Mouse (Mus musculus): ENCODE results near the gene Kazald1. TPM values are rescaled to one million over a fixed set of nuclear protein-coding genes. Genes with fewer than 3 reads are reported as not detected.
A peak's percentile ranks its signal among the peaks of the same experiment; 100 is the strongest.

Gene Kazald1
- polyA plus RNA-seq, 1 experiment from 2014 or later = 11.2 TPM

DNA sequence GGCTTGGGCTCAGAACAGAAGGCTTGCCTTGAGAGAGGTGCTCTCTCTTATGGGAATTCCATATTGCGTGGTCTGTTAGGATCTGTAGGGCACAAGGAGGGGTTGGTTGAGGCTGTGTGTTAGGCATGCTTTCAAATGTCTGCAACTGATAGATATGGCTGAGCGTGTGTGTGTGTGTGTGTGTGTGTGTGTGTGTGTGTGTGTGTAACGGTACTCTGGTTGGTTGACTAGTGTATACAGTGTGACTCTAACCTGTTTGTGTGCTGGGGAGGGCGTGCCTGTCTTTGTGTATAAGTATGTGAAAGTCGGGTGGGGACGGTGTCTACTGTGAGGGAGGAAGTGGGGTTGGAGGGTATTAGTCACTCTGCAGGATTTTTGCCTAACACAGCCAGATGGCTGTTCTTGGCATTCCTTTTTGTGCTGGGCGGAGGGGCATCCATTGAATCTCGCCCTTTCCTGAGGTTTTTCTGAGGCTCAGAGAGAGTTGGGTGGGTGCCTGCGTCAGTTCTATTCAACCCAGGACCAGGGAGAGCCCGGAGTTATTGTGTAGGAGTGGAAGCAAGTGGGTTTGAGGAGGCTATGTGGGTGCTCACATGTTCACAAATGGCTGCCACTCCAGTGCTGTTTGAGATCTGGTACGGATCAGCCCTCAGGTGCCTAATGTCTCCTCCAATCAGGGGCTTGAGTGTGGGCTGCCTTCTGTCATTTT lies 27.0 kb upstream of the Kazald1 start:
- H3K27ac ChIP-seq (ENCODE audit: low read length) = peak overlapping the region; percentile 99
- H3K36me3 ChIP-seq (ENCODE audit: insufficient read depth, low read length) = peaks cover 11% of the 10 kb centered on the region; the same call in 1 of the 2 replicates
- TF ChIP-seq EP300 (IDR thresholded peaks at IDR 0.05) (peak; percentile 69), CTCF (IDR thresholded peaks at IDR 0.05) (0 out of 2 replicates have a peak, but pooled peaks have one; percentile 5)
- peak overlapping the region; percentile 67 for H3K4me2 ChIP-seq (replicated peaks; ENCODE audit: low read depth, low read length)
- peak overlapping the region; percentile 57 for H3K4me3 ChIP-seq (ENCODE audit: low read depth, low read length)
- peaks cover 7% of the 10 kb centered on the region for H3K4me1 ChIP-seq (ENCODE audit: insufficient read depth, low read depth, low read length)
- ATAC-seq (peak; percentile 89), DNase-seq (ENCODE audit: low spot score) (peak; percentile 98)
- H3K27me3 ChIP-seq (replicated peaks; ENCODE audit: insufficient read depth, low read length) = peaks cover 17% of the 10 kb centered on the region; the same call in 1 of the 2 replicates
- 6% methylated on average over 11 of the region's 11 CpGs for WGBS
- no peaks in the 10 kb centered on the region for H3K9me3 ChIP-seq (ENCODE audit: low read length)
- H3K9ac ChIP-seq (replicated peaks; ENCODE audit: low read depth) = peak overlapping the region; percentile 65

DNA sequence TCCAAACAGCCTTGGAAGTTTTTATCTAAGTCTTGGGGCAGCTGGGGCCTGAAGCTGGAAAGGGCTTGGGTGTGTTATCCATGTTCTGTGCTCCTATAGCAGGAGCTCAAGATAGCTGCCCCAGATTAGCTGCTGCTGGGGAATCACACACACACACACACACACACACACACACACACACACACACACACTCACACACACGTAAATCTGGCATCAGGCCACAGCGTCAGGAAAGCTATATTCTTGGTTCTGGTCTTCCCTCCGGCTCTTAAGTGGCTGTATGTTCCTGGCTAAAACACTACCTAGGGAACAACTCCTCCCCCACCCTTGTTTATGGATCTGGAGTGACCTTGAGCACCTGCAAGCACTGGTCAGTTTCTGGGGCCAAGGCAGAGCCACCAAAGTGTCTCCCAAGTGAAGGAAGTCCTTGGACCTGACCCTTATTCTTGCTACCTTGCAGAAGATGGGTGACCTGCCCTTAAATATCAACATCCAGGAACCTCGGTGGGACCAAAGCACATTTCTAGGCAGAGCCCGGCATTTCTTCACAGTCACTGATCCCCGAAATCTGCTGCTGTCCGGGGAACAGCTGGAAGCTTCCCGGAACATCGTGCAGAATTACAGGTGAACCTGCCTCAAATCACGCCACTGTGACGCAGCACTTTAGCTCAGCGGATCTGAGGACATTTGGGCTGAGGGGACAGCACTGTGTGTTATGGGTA lies 26.2 kb upstream of the Kazald1 start:
- Histone ChIP-seq H3K27ac (ENCODE audit: low read length) (peak overlapping the region; percentile 99), H3K9me3 (ENCODE audit: low read length) (no peaks in the 10 kb centered on the region), H3K36me3 (ENCODE audit: insufficient read depth, low read length) (peaks cover 11% of the 10 kb centered on the region; the same call in 1 of the 2 replicates), H3K4me1 (ENCODE audit: insufficient read depth, low read depth, low read length) (peaks cover 7% of the 10 kb centered on the region), H3K4me2 (replicated peaks; ENCODE audit: low read depth, low read length) (peak overlapping the region; percentile 67), H3K4me3 (ENCODE audit: low read depth, low read length) (peak overlapping the region; percentile 57), H3K27me3 (replicated peaks; ENCODE audit: insufficient read depth, low read length) (peaks cover 17% of the 10 kb centered on the region; the same call in 1 of the 2 replicates), H3K9ac (replicated peaks; ENCODE audit: low read depth) (peak overlapping the region; percentile 65)
- no peak for TF ChIP-seq CTCF (IDR thresholded peaks at IDR 0.05)
- 78% methylated on average over 12 of the region's 12 CpGs for WGBS
- DNase-seq (ENCODE audit: low spot score) (peak; percentile 16), ATAC-seq (no peak)

DNA sequence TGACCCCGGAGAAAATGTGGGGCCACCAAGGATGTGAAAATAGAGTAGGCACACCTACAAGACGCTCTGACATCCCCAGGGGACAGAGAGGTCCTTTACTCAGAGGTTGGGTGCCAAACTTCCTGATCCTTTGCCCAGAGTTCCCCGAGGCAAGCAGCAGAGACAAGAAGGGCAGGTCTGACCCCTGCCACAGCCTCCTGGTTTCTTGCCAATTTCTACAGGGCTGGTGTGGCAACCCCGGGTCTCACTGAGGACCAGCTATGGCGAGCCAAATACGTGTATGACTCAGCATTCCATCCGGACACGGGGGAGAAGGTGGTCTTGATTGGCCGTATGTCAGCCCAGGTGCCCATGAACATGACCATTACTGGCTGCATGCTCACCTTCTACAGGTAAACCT lies 25.5 kb upstream of the Kazald1 start:
- Histone ChIP-seq H3K36me3 (ENCODE audit: insufficient read depth, low read length) (peaks cover 11% of the 10 kb centered on the region; the same call in 1 of the 2 replicates), H3K4me1 (ENCODE audit: insufficient read depth, low read depth, low read length) (peaks cover 7% of the 10 kb centered on the region), H3K4me2 (replicated peaks; ENCODE audit: low read depth, low read length) (no peak overlapping the region), H3K27me3 (replicated peaks; ENCODE audit: insufficient read depth, low read length) (peaks cover 15% of the 10 kb centered on the region; the same call in 1 of the 2 replicates), H3K4me3 (ENCODE audit: low read depth, low read length) (no peak overlapping the region), H3K9ac (replicated peaks; ENCODE audit: low read depth) (no peak overlapping the region), H3K9me3 (ENCODE audit: low read length) (no peaks in the 10 kb centered on the region), H3K27ac (ENCODE audit: low read length) (peak overlapping the region; percentile 99; the same call in 1 of the 2 replicates)
- WGBS = 66% methylated on average over 9 of the region's 9 CpGs
- DNase-seq (ENCODE audit: low spot score) = no peak
- TF ChIP-seq EP300 (IDR thresholded peaks at IDR 0.05) (no peak), CTCF (IDR thresholded peaks at IDR 0.05) (no peak)
- no peak for ATAC-seq

DNA sequence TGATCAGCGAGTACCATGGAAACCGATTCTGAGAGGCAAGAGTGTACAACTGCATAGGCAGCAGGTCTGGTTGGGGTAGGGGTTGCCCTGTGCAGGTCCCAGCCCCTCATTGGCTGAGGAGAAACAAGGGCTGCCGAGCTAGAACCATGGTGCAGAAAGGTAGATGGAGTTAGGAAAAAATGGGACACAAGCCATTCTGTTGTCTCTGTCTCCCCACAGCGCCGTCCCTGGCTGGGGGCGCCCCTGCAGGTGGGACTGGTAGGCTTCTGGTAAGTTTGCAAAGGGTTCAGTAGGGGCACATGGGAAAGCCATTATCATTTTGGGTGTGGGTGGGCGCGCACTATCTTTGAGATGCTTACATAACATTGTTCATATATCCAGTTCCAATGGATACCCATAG lies 21.6 kb upstream of the Kazald1 start:
- TF ChIP-seq CTCF (IDR thresholded peaks at IDR 0.05) (no peak), EP300 (IDR thresholded peaks at IDR 0.05) (no peak)
- no peak overlapping the region for H3K9ac ChIP-seq (replicated peaks; ENCODE audit: low read depth)
- peaks cover 11% of the 10 kb centered on the region; the same call in 1 of the 2 replicates for H3K36me3 ChIP-seq (ENCODE audit: insufficient read depth, low read length)
- H3K4me1 ChIP-seq (ENCODE audit: insufficient read depth, low read depth, low read length) = peaks cover 10% of the 10 kb centered on the region; the same call in 1 of the 2 replicates
- no peak overlapping the region for H3K4me3 ChIP-seq (ENCODE audit: low read depth, low read length)
- ATAC-seq (no peak), DNase-seq (ENCODE audit: low spot score) (no peak)
- H3K9me3 ChIP-seq (ENCODE audit: low read length) = no peaks in the 10 kb centered on the region
- H3K27ac ChIP-seq (ENCODE audit: low read length) = no peak overlapping the region
- H3K4me2 ChIP-seq (replicated peaks; ENCODE audit: low read depth, low read length) = no peak overlapping the region
- no peaks in the 10 kb centered on the region for H3K27me3 ChIP-seq (replicated peaks; ENCODE audit: insufficient read depth, low read length)
- WGBS = 83% methylated on average over 8 of the region's 8 CpGs

DNA sequence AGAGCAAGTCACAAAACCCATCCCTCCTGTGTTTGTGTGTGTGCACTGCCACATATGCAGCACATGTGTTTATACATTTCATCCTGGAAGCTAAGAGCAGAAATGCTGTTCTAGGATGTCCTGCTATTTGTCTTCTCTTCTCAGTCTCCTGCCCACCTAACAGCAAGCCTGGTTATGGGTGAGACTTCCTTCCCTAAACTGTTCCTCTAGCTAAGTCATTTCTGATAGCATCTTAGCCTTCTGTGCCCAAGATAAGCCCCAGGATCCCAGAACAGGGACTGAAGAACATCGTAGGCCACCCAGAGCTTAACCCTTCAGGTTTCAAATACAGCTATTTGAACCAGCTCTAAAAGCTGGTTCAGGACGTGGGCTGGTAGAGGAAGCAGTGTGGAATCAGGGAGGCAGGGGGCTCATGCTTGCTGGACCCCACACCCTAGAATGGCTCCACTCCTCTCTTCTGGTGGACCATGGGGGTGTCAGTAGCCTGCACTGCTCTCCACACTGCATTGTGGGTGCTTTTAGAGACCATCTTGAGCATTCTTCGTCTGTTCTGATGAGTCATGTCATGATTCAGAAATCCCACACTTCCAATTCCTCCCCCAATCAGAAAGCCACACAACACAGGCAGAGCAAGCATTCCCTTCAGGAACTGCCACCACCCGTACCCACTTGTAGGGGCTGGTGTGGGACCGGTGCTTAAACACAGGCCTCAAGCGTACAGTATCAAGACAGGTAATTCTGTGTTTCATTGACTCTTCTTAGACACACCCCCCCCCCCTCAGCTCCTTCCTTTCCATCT lies 19.9 kb upstream of the Kazald1 start:
- Histone ChIP-seq H3K4me1 (ENCODE audit: insufficient read depth, low read depth, low read length) (peaks cover 10% of the 10 kb centered on the region; the same call in 1 of the 2 replicates), H3K9ac (replicated peaks; ENCODE audit: low read depth) (no peak overlapping the region), H3K4me3 (ENCODE audit: low read depth, low read length) (no peak overlapping the region), H3K9me3 (ENCODE audit: low read length) (no peaks in the 10 kb centered on the region), H3K27me3 (replicated peaks; ENCODE audit: insufficient read depth, low read length) (no peaks in the 10 kb centered on the region), H3K4me2 (replicated peaks; ENCODE audit: low read depth, low read length) (no peak overlapping the region), H3K27ac (ENCODE audit: low read length) (no peak overlapping the region), H3K36me3 (ENCODE audit: insufficient read depth, low read length) (peaks cover 5% of the 10 kb centered on the region; the same call in 1 of the 2 replicates)
- ATAC-seq = no peak
- DNase-seq (ENCODE audit: low spot score) = no peak
- WGBS = 64% methylated on average over 6 of the region's 6 CpGs
- TF ChIP-seq EP300 (IDR thresholded peaks at IDR 0.05) (0 out of 2 replicates have a peak, but pooled peaks have one; percentile 6), CTCF (IDR thresholded peaks at IDR 0.05) (no peak)
